Mouse (Mus musculus): ENCODE measurements around the gene Tango6. TPM values are rescaled to one million over a fixed set of nuclear protein-coding genes. Genes with fewer than 3 reads are reported as not detected.

Gene Tango6
- total RNA-seq, 2 experiments from 2014 or later: 8.8 to 9.5 TPM

Other genes starting within 250 kb of the Tango6 start
- gene 6030452D12Rik, start 182.5 kb upstream of the Tango6 start, total RNA-seq (2021): not detected
- gene Cdh3, start 172.2 kb upstream of the Tango6 start, total RNA-seq (2021): 1 to 10 TPM; 1.7 to 2.2 TPM
- 100 to 1,000 TPM in 1 of 2 experiments, 10 to 100 TPM in 1; 91.0 to 106 TPM for gene Gm10073, start 109.6 kb upstream of the Tango6 start, total RNA-seq (2021)
- gene Cdh1, start 79.7 kb upstream of the Tango6 start, total RNA-seq (2021): under 1 TPM; 0.39 to 0.96 TPM
- 1 to 10 TPM; 1.2 to 1.9 TPM for gene Has3, start 187.2 kb downstream of the Tango6 start, total RNA-seq (2021)
- gene Utp4, start 210.6 kb downstream of the Tango6 start, total RNA-seq (2021): 10 to 100 TPM; 19.2 to 23.0 TPM

All from heart, postnatal 14 days (tissue).